11 mouse cellular contexts compared by ENCODE assay signal in genomic region chr10:94550649-94551048, GRCm38 (mm10).
A peak's percentile ranks its signal among the peaks of the same experiment; 100 is the strongest.
DNase-seq lines count a peak whose midpoint lies in the region; ATAC-seq and TF ChIP-seq lines count a peak whose summit lies in the region.
"Had no signal": no experiment of that assay in that cellular context is flagged by ENCODE, and none has a peak within 500 bp of the region (broad histone marks: within the 10 kb centered on the region; RNA-seq: fewer than 3 reads in every experiment).

No protein-coding gene starts in this region.

- no peak for ATAC-seq in liver, embryonic 12.5 days
- ATAC-seq in intestine, embryonic 16.5 days = peak; percentile 80

- no peak overlapping the region for H3K9ac ChIP-seq in heart, adult 2 months (ENCODE audit: low read depth, low read length)
- H3K9ac ChIP-seq in liver, adult 2 months (ENCODE audit: low read depth, low read length) = no peak overlapping the region
- H3K9ac ChIP-seq in liver, embryonic 12.5 days = no peak overlapping the region
- H3K9ac ChIP-seq in intestine, embryonic 16.5 days (ENCODE audit: low read depth, low read length) = peak overlapping the region; percentile 1

- peak overlapping the region; percentile 8; the same call in 1 of the 2 replicates for H3K27ac ChIP-seq in heart, adult 2 months
- H3K27ac ChIP-seq in liver, adult 2 months (replicated peaks; ENCODE audit: insufficient read depth, low read depth, low read length) = peak overlapping the region; percentile 3; the same call in 1 of the 2 replicates
- H3K27ac ChIP-seq in liver, embryonic 12.5 days = no peak overlapping the region
- peak overlapping the region; percentile 78 for H3K27ac ChIP-seq in intestine, embryonic 16.5 days (ENCODE audit: low read length)

- H3K36me3 ChIP-seq in heart, adult 2 months (ENCODE audit: control insufficient read depth, insufficient read depth, low read length) = peaks cover 4% of the 10 kb centered on the region
- H3K36me3 ChIP-seq in liver, adult 2 months (ENCODE audit: control insufficient read depth, insufficient read depth, low read length) = no peaks in the 10 kb centered on the region
- H3K36me3 ChIP-seq in liver, embryonic 12.5 days = no peaks in the 10 kb centered on the region
- no peaks in the 10 kb centered on the region for H3K36me3 ChIP-seq in intestine, embryonic 16.5 days (ENCODE audit: control insufficient read depth, insufficient read depth, low read length)

- DNase-seq in heart, adult 2 months = no peak
- DNase-seq in heart, adult 9 months (ENCODE audit: low spot score in 2 of 2) = no peak
- DNase-seq in liver, adult 2 months (ENCODE audit: extremely low read depth, low read depth, low spot score) = no peak
- peak; percentile 43 for DNase-seq in MN1 (ENCODE audit: low spot score)
- DNase-seq in ovary, postnatal 36 days (ENCODE audit: low spot score) = no peak
- no peak for DNase-seq in spleen, postnatal 10 days (ENCODE audit: low spot score in 2 of 2)
- DNase-seq: kidney, adult 9 months; thymus, postnatal 25 days had no signal

- 26% methylated on average over 9 of the region's 9 CpGs for WGBS in heart, adult 2 months
- WGBS in liver, adult 2 months = 76% methylated on average over 9 of the region's 9 CpGs
- 57% methylated on average over 9 of the region's 9 CpGs for WGBS in liver, embryonic 12.5 days (ENCODE audit: insufficient replicate concordance)
- whole genome bisulfite sequencing in intestine, embryonic 16.5 days = 39% methylated on average over 9 of the region's 9 CpGs

- H3K4me2 ChIP-seq in liver, embryonic 12.5 days = no peak overlapping the region
- 0 out of 2 replicates have a peak overlapping the region, but pooled peaks have one; percentile 22 for H3K4me2 ChIP-seq in intestine, embryonic 16.5 days (ENCODE audit: low read depth, low read length)
- H3K4me2 ChIP-seq: liver, embryonic 11.5 days had no signal

- no peak overlapping the region for H3K4me3 ChIP-seq in heart, adult 2 months
- H3K4me3 ChIP-seq in liver, adult 2 months (ENCODE audit: insufficient read depth, low read depth, low read length) = no peak overlapping the region
- H3K4me3 ChIP-seq in liver, embryonic 12.5 days = no peak overlapping the region
- H3K4me3 ChIP-seq in intestine, embryonic 16.5 days (ENCODE audit: low read length) = no peak overlapping the region

- H3K79me2 ChIP-seq in heart, adult 2 months (replicated peaks; ENCODE audit: control insufficient read depth, insufficient read depth, low read length) = peaks cover 8% of the 10 kb centered on the region
- H3K79me2 ChIP-seq in liver, adult 2 months (ENCODE audit: control insufficient read depth, insufficient read depth, low read length) = peaks cover 12% of the 10 kb centered on the region; the same call in 1 of the 2 replicates

- H3K9me3 ChIP-seq in liver, embryonic 12.5 days (replicated peaks) = no peaks in the 10 kb centered on the region
- 0 out of 2 replicates have a peak, but pooled peaks cover 2% of the 10 kb centered on the region for H3K9me3 ChIP-seq in intestine, embryonic 16.5 days (ENCODE audit: control insufficient read depth, low read length)

- H3K27me3 ChIP-seq in heart, adult 2 months (ENCODE audit: control insufficient read depth, insufficient read depth, low read length) = no peaks in the 10 kb centered on the region
- H3K27me3 ChIP-seq in liver, adult 2 months (ENCODE audit: control insufficient read depth, insufficient read depth, low read length) = no peaks in the 10 kb centered on the region
- no peaks in the 10 kb centered on the region for H3K27me3 ChIP-seq in liver, embryonic 12.5 days (replicated peaks)
- H3K27me3 ChIP-seq in intestine, embryonic 16.5 days (replicated peaks; ENCODE audit: control insufficient read depth, insufficient read depth, low read length) = no peaks in the 10 kb centered on the region

- no peak for TF ChIP-seq EP300 in heart, adult 2 months (IDR thresholded peaks at IDR 0.05; ENCODE audit: insufficient read depth, low read depth, low read length)

- TF ChIP-seq POLR2A in heart, adult 2 months (IDR thresholded peaks at IDR 0.05; ENCODE audit: insufficient read depth, low read depth, low read length) = no peak
- no peak for TF ChIP-seq POLR2A in liver, adult 2 months (IDR thresholded peaks at IDR 0.05; ENCODE audit: extremely low read depth, insufficient read depth, low read length)

- no peak for TF ChIP-seq CTCF in heart, adult 2 months (IDR thresholded peaks at IDR 0.05)
- no peak for TF ChIP-seq CTCF in liver, adult 2 months (IDR thresholded peaks at IDR 0.05; ENCODE audit: low read depth, low read length)

- intact Hi-C loops in heart, adult 2 months (cut with DNase I) = loop anchor here (5.0 kb wide), 1 partner anchor 52 kb away; no protein-coding TSS in a partner anchor

- peaks cover 24% of the 10 kb centered on the region for H3K4me1 ChIP-seq in heart, adult 2 months (ENCODE audit: control insufficient read depth, insufficient read depth, low read length)
- peaks cover 23% of the 10 kb centered on the region for H3K4me1 ChIP-seq in liver, adult 2 months (ENCODE audit: control insufficient read depth, insufficient read depth, low read length)
- peaks cover 32% of the 10 kb centered on the region for H3K4me1 ChIP-seq in liver, embryonic 12.5 days
- peaks cover 33% of the 10 kb centered on the region for H3K4me1 ChIP-seq in intestine, embryonic 16.5 days (ENCODE audit: control insufficient read depth, insufficient read depth, low read length)
